Mouse (Mus musculus): ENCODE data around the gene Iqcf3. TPM values are rescaled to one million over a fixed set of nuclear protein-coding genes. Genes with fewer than 3 reads are reported as not detected.

The Iqcf3 gene
- total RNA-seq, 2 experiments from 2014 or later: not detected

GRCm38 (mm10) chr9:106453271-106454070, 108.0 kb downstream of the Iqcf3 start, which contains the start of gene Pcbp4:
TSS of gene Pcbp4 (plus strand) at chr9:106453291.
- DNase-seq: peak; percentile 73

Other genes starting within 250 kb of the Iqcf3 start
- gene Dusp7, start 193.0 kb downstream of the Iqcf3 start, total RNA-seq (2021): 10 to 100 TPM; 21.0 to 26.1 TPM
- 100 to 1,000 TPM; 485 to 490 TPM for gene Rpl29, start 132.2 kb downstream of the Iqcf3 start, total RNA-seq (2021)
- gene Acy1, start 123.3 kb downstream of the Iqcf3 start, total RNA-seq (2021): 10 to 100 TPM; 21.3 to 23.1 TPM
- gene Abhd14b, start 114.2 kb downstream of the Iqcf3 start, total RNA-seq (2021): 10 to 100 TPM; 30.7 to 32.6 TPM
- 10 to 100 TPM; 20.6 to 24.6 TPM for gene Abhd14a, start 114.0 kb downstream of the Iqcf3 start, total RNA-seq (2021)
- 10 to 100 TPM; 28.6 to 42.5 TPM for gene Pcbp4, start 108.3 kb downstream of the Iqcf3 start, total RNA-seq (2021)
- under 1 TPM; 0.27 to 0.48 TPM for gene Gpr62, start 95.7 kb downstream of the Iqcf3 start, total RNA-seq (2021)
- 10 to 100 TPM; 25.9 to 37.0 TPM for gene Rrp9, start 85.7 kb downstream of the Iqcf3 start, total RNA-seq (2021)
- gene Parp3, start 84.7 kb downstream of the Iqcf3 start, total RNA-seq (2021): 10 to 100 TPM; 14.4 to 28.6 TPM
- gene Iqcf1, start 61.7 kb downstream of the Iqcf3 start, total RNA-seq (2021): not detected
- gene Iqcf5, start 47.1 kb downstream of the Iqcf3 start, total RNA-seq (2021): not detected
- not detected for gene Iqcf4, start 9.4 kb upstream of the Iqcf3 start, total RNA-seq (2021)
- not detected for gene Iqcf6, start 65.0 kb upstream of the Iqcf3 start, total RNA-seq (2021)
- not detected for gene Grm2, start 94.5 kb upstream of the Iqcf3 start, total RNA-seq (2021)
- 10 to 100 TPM; 76.4 to 79.0 TPM for gene Tex264, start 124.3 kb upstream of the Iqcf3 start, total RNA-seq (2021)
- gene Rad54l2, start 227.6 kb upstream of the Iqcf3 start, total RNA-seq (2021): 10 to 100 TPM; 19.6 to 22.2 TPM